In the genomic region with DNA sequence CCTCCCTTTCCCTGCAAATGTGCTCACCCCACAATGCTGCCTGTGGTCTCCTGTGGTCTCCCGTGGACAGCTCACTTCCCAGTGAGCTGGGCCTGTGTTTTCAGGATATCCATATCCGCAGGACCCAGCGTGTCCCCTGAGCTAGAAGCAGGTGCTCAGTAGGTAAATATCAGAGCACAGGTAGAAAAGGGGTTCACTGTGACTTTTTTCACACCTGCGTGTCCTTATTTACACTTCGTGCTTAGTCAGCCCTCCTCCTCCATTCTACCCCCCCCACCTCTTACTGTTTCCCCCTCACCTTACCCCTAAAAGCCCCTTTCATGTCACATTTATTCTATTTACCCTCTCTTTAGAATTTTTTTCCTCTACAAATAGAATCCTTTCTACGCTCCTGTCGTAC, we compare ENCODE assay signal across 16 mouse cellular contexts.
"Had no signal": no experiment of that assay in that cellular context is flagged by ENCODE, and none has a peak within 500 bp of the region (broad histone marks: within the 10 kb centered on the region; RNA-seq: fewer than 3 reads in every experiment).

No protein-coding gene starts in this region.

- H3K4me3 ChIP-seq: limb, embryonic 13.5 days; midbrain, embryonic 10.5 days; myocyte; neural tube, embryonic 12.5 days had no signal

- ATAC-seq: inflammation-experienced regulatory T-cells, adult 6 months; lung, postnatal 0 days had no signal

- DNase-seq: kidney, adult 8-10 months; kidney, postnatal 36 days; lung, adult 18-20 months; lung, postnatal 36 days; midbrain, embryonic 14.5 days; retina, postnatal 1 day; right cerebral cortex, postnatal 4 days; spleen, adult 18-20 months; thymus, adult 18-20 months; thymus, postnatal 14 days had no signal

- H3K9ac ChIP-seq: limb, embryonic 13.5 days; neural tube, embryonic 12.5 days had no signal

- H3K9me3 ChIP-seq: limb, embryonic 13.5 days; midbrain, embryonic 10.5 days; neural tube, embryonic 12.5 days had no signal

- H3K27ac ChIP-seq: limb, embryonic 13.5 days; midbrain, embryonic 10.5 days; neural tube, embryonic 12.5 days had no signal

- H3K27me3 ChIP-seq: limb, embryonic 13.5 days; neural tube, embryonic 12.5 days had no signal

- H3K4me2 ChIP-seq: limb, embryonic 13.5 days; neural tube, embryonic 12.5 days had no signal
